Mouse (Mus musculus): ENCODE results near the gene Cmtm2b.

The Cmtm2b gene

GRCm38 (mm10) chr8:104343957-104344356 is 21.9 kb downstream of the Cmtm2b start:
- DNase-seq = peak; percentile 89

DNA sequence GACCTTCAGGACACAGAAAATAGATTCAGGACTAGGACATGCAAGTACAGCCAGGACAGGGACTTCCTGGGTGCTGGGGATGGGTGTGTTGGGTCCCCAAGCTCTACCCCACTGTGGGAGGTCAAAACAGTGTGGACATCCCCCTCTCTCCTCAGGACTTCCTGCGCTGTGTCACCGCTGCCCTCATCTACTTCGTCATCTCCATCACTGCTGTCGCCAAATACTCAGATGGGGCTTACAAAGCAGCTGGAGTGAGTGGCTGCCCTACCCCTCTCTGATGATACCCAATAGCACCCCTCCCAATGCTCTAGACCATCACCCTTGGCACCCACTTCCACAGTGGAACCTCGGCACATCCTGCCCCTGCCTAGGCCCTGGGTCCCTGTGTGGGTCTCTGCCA is 22.6 kb downstream of the Cmtm2b start:
- no peak for DNase-seq

GRCm38 (mm10) chr8:104346706-104347105 is 24.7 kb downstream of the Cmtm2b start:
- DNase-seq = no peak

DNA sequence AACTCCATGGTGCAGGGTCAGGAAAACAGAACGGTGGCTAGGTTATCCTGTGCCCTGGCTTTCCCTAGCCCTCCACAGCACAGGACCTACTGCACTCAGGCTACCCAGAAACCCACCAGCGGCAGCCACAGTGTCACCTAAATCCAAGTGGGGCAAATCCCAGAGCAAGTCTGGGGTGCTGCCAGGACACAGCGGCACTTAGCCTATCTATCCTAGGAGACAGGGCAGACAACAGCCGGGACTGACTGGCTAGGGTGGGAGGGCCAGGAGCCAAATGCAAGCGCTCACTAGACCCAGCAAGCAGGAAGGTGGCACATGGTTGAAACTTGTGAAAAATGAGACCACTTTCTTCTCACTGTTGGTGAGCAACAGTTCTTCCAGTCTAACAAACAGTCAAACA is 26.9 kb downstream of the Cmtm2b start:
- no peak for DNase-seq

DNA sequence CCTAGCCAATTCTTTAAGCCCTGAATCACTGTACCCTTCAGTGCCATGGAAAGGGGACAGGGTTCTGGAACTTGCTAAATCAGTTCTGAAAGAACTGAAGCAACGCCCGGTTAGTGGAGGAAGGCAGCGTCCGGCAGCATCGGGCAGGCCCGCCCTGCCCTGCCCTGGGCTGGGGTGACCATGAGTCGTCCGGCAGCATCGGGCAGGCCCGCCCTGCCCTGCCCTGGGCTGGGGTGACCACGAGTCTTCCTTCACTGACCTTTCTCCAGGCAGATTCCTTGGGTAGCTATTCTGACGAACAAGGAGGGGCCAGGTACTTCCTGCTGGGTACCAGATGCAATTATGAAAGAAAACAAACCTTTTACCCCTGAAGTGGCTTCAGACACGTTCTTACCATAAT is 28.0 kb downstream of the Cmtm2b start:
- no peak for DNase-seq

DNA sequence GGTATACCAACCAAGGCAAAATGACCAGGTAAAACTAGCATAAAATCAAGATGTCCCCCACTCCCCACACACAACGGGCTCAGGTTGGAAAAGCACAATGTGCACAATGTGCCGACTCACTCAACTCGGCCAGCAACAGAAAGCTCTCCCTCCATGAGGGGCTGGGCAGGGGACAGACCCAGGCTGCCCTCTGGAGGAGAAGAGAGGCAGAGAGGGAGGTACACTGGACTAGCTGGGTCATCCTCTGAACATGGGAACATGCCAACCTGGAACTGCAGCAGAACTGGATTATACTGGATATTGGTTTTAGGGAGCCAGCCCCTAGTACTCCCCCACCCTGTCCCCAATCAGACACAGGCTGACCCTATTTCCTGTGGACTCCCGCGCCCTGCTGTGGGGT is 31.2 kb downstream of the Cmtm2b start:
- DNase-seq = no peak

DNA sequence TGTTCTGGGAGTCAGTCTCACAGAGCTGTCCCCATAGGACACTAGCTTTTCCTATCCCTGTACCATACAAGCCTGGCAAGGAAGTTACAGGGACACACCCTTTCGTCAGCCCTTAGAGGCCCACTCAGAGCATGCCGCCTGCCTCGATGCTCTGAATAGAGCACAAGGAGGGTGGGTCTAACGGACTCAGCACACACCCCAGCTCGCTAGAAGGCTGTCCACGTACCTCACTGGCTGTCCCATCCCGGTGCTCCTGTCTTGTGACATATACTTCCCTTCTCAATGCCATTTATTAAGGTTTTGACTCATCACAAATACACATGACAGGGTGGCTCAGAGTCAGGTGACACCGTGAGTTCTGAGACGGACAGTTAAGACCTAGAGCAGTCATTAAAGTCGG is 32.5 kb downstream of the Cmtm2b start:
- DNase-seq = no peak

DNA sequence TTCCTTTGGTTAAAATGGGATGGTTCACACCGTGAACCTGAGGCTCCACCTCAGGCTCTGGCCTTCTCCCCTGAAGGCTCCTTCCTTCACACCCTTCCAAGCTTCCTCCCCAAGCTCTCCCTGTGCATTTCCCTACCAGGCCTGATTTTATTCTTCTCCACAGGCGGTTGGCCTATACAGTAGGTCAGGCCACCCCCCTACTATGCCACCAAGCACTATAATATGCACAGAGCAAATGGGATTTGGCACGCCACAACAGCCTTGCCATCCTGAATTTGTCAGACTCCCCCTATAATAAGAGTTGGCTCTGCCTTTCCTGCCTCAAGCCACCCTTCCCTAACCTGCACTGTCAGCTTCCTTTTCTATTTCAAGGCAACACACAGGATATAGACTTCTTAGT is 36.6 kb downstream of the Cmtm2b start:
- DNase-seq = no peak

- no peak for DNase-seq
These were observed 37.9 kb downstream of the Cmtm2b start for GRCm38 (mm10) chr8:104359778-104360456.

DNA sequence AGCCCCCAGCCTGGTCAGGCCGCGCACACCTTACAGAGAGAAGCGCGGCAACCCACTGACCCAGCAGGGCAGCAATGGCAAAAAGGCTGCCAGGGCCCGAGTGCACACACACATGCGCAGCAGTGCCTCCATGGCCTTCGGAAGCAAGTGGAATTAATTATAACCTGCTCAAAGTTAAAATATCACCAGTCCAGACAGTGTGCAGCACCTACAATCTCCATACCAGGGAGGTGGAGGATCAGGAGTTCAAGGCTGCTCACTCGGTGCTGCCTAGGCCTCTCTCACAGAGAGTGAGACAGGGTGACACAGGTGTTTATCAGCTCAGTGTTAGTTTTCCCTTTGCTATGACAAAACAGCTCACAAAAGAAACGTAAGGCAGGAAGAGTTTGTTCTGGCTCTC is 43.7 kb downstream of the Cmtm2b start:
- DNase-seq = peak; percentile 56

DNA sequence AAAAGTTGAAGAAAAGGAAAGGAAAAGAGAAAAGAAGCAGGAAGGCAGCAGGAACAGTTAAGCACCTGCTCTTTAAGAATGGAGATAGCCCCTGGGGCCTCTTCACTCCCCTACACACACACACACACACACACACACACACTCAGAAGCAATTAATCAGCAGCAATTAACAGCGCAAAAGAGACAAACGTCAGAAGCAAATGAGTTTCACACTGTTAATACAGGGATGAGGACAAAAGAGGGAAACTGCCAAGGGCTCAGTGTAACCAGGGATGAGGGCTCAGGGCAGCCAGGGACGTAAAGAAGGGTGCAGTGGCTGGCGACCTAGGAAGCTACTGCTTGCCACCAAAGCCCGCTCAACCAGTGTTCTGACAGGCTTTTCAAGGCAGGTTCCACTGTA is 45.4 kb downstream of the Cmtm2b start:
- no peak for DNase-seq

- DNase-seq = no peak
These were observed 47.6 kb downstream of the Cmtm2b start for GRCm38 (mm10) chr8:104369591-104369990.

DNA sequence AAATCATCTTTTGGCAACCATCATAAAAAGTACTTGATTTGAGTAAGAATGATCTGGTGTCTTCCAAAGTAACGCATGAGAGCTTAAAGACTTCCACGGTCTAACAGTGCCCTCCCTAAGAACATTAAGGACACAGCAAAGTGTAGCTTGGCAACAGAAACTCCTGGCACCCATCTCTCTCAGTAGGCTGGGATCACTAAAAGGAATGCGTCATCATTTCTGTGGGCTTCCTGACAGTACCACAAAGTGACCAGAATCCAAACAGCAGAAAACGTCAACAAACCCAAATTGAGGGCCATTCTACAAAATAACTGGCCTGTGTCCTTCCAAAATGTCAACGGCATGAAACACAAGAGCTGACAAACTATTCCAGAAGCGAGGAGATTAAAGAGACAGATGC is 48.0 kb downstream of the Cmtm2b start:
- peak; percentile 58 for DNase-seq

DNA sequence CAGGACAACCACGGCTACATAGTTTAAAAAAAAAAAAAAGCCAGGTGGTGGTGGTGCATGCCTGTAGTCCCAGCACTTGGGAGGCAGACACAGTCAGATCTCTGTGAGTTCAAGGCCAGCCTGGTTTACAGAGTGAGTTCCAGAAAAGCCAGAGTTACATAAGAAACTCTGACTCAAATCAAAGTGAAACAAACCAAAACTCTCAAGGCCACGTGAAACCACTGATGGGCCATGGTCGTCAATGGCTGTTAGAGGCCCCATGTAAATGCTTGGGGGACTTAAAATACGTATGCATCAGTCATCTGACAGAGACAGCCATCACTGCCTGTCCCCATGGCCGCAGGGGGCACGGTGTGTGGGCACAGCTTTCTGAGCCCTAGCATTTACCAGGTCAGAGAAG is 49.1 kb downstream of the Cmtm2b start:
- no peak for DNase-seq

GRCm38 (mm10) chr8:104373779-104374178 is 51.7 kb downstream of the Cmtm2b start:
- peak; percentile 50 for DNase-seq

DNA sequence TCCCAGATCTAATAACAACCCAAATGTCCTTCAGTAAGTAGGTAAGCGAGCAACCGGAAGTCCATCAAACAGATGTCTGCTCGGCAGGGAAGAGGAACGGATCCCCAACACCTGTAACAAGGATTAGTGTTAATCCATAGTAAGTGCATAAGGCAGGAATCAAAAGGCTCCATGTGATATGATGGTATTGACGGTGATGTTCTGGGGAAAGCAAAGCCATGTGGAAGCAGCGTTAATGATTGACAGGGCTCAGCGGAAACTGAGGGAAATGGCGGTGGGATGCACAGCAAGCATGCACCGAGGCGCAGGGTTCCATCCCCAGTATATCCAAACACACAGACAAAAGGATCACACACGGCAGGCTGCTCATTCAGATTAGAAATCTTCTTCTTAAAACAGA is 52.2 kb downstream of the Cmtm2b start:
- peak; percentile 47 for DNase-seq

DNA sequence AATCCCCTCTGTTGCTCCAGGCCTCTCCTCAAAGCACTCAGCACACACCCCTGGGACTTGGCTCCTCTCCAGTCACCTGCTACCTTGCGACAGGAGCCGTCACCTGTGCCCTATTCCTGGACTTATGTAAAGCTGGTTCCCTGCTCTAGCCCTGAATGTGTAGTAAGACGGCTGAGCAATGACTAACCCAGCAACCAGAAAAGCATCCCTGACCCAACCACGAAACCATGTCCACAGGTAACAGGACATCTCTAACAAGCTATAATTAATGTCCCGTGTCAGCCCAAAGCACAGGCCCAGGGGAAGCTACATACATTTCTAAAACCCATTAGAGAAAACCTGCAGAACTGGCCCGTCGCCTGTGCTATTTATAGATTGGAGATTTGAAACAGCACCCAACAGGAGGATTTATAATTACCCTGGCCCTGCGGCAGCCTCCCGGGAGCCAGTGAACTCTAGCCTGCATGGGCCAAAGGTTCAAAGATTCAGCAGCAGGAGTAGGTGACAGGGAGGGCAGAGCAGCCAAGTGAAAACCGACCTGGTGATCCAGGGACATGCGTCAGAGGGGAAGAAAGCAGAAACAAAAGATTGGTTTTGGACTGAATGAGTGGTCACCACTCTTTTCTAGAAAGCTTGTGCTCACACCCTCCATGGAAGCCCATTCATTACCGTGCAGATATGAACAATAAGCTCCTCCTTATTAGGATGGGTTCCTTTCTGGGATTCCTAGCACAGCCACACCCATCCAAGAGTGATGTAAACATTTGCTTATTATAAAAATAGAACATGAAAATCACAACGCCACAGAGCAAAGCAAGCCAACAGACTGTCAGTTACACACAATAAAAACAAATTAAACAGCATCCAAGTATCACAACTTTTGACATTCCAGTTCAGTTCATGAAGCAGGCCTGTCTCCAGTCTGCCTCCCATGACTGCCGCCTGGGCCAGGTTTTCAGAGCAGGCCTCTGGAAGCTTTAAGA is 53.1 kb downstream of the Cmtm2b start:
- peak; percentile 96 for DNase-seq

DNA sequence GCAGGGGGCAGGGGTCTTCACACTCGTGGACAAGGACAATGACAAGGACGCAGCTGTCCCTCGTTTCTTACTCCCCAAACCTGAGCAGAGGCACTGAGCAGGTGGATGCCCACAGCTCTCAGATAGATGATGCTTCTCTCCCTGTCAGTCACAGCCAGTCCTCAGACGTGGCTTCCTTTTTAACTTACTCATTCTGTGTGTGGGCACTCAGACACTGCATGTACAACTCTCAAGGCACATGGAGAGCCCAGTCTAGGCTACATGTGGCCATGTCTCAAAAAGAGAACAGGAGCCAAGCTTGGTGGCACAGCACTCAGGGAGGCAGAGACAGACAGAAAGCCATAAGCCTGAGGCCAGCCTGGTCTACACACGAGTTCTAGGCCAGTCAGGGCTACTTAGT is 53.9 kb downstream of the Cmtm2b start:
- no peak for DNase-seq

DNA sequence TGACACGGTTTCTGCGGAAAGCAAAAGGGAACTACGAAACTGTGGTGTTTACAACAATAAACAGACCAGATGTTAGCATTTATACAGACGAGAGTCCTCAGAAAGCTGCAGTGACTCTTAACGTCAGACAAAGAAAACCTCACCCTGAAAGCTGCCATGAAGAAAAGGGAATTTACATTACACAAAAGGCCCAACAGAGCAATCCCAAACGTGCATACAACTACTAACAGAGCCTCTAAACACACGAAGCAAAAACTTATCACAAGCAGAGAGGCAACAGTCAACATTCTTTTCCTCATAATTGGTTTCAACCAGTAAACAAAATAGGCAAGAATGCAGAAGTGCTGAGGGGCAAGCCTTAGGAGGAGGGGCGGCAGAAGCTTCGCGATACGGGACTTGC is 54.6 kb downstream of the Cmtm2b start:
- DNase-seq = no peak

DNA sequence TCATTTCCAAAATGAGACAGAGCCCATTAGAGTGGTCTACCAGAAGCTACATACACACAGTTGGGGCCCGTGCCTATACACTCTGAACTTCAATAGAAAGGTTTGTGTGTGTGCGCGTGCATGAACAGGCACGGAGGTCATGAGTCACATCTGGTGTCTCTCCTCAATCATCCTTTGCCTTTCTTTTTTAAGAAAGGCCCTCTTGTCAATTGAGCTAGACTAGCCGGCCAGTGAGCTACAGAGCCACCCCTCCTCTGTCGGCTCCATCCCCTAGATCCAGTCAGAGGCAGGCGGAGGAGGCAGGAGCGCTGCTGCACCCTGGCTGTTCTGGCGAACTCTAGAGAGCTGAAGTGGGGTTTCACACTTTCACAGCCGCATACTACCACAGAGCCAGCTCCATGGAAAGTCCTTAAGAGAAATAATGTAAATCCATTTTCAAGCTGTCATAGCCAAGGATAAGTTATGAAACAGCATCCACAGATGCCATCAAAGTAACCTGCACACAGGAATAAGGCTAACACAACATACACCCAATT is 57.3 kb downstream of the Cmtm2b start:
- DNase-seq = no peak

- no peak for DNase-seq
These were observed 58.2 kb downstream of the Cmtm2b start for GRCm38 (mm10) chr8:104380269-104380668.

Measured in kidney, adult 9 months (tissue).